Mouse (Mus musculus) ES-Bruce4 (cell line): ENCODE measurements at regions not wholly inside any gene's neighbourhood (a gene's known extent, or its start where the extent isn't known, plus 50 kb on each side); places are given as distances from the start of the nearest gene placed in this dataset.

Experiments
- CTCF ChIP-seq: IDR thresholded peaks from one replicate; pipeline ENCODE4 v1.8.1; 2011; ENCODE audit warnings: low read depth, low read length
- POLR2A ChIP-seq: IDR thresholded peaks from one replicate; pipeline ENCODE4 v1.8.1; 2011; ENCODE audit warnings: low read length; ENCODE audit not compliant: insufficient read depth

DNA sequence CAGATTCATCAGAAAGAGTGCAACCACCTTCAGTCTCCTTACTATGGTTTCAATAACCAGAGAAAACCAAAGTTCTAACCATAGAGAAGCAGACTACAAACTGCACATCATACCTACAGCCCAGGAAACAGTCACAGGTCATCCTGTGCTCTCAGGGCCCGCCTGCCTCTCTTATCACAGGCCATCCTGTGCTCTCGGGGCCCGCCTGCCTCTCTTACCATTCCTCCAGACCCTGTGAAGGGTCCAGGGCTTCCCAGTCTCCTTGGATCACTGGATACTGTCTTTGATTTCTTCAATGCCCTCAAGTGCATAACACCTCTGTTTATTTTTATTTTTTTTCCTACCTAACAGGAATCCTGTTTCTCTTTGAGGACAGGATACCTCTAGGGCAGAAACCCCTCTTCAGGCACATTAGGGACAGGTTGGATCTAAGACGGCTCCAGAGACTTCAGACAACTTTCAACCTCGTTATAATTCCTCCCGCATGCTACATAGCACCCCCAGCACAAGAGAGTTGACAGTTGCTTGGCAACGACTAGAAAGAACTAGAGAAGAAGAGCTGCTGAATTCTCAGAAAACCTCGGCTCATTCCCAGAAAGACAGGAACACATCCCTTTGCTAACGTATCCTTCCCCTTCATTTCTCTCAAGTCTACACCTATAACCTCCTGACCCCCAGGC is 95.4 kb upstream of the Bmper start:
- no peak for TF ChIP-seq POLR2A
- TF ChIP-seq CTCF, result no peak
